Mouse (Mus musculus) bone marrow, adult 2 months (tissue): ENCODE data around the gene Maml3. TPM values are rescaled to one million over a fixed set of nuclear protein-coding genes. Genes with fewer than 3 reads are reported as not detected.

Source experiments
- H3K27ac ChIP-seq: fragments of 200-500 bp; 2 replicates; pipeline ENCODE4 v1.5.1; 2012; ENCODE audit warnings: low read depth, mild to moderate bottlenecking, control low read depth, inconsistent platforms, low read length; ENCODE audit not compliant: control insufficient read depth, poor library complexity, insufficient read depth
- H3K4me1 ChIP-seq: fragments of 200-500 bp; 2 replicates; pipeline ENCODE4 v1.6.1; 2011; ENCODE audit warnings: low read length; ENCODE audit not compliant: control insufficient read depth, insufficient read depth
- H3K4me3 ChIP-seq: fragments of 200-500 bp; replicated peaks from 2 replicates; pipeline ENCODE3; 2011; ENCODE audit warnings: mild to moderate bottlenecking, low read depth, low read length, control low read depth; ENCODE audit not compliant: control insufficient read depth
- CTCF ChIP-seq: fragments of 200-500 bp; IDR thresholded peaks from 2 replicates; pipeline ENCODE4 v1.5.1; 2011; ENCODE audit warnings: low read length, control low read depth; ENCODE audit not compliant: control insufficient read depth, insufficient read depth
- POLR2A ChIP-seq: fragments of 200-500 bp; IDR thresholded peaks from 2 replicates; pipeline ENCODE4 v1.6.1; 2011; ENCODE audit warnings: low read depth, mild to moderate bottlenecking, control low read depth, low read length, borderline replicate concordance; ENCODE audit not compliant: control insufficient read depth
- WGBS: fragments of 180-500 bp; shearing (Covaris S2); methylation state at CpG from one replicate; pipeline ENCODE4 v1.1.7; 2018; 5-methylcytosine and 5-hydroxymethylcytosine counted together
- polyA plus RNA-seq: library from polyadenylated mRNA; stranded (reverse); fragments of >200 nt; gene quantifications from 2 replicates; pipeline ENCODE4 v1.2.4, GENCODE M21; 2011; ENCODE audit warnings: low replicate concordance; ENCODE audit not compliant: missing spikeins, insufficient read depth, insufficient read length

Gene Maml3
- polyA plus RNA-seq, 1 experiment = 4.9 TPM

GRCm38 (mm10) chr3:51878577-51878976 is 226.3 kb downstream of the Maml3 start:
- Histone ChIP-seq H3K4me1 (peaks cover 2% of the 10 kb centered on the region; the same call in 1 of the 2 replicates), H3K27ac (no peak overlapping the region), H3K4me3 (no peak overlapping the region)
- TF ChIP-seq POLR2A = no peak
- TF ChIP-seq CTCF = no peak
- 70% methylated on average over 9 of the region's 9 CpGs for WGBS

- H3K4me3 ChIP-seq = no peak overlapping the region
- 59% methylated on average over 9 of the region's 9 CpGs for WGBS
- no peak for TF ChIP-seq CTCF
- TF ChIP-seq POLR2A = no peak
These were observed 228.1 kb downstream of the Maml3 start for GRCm38 (mm10) chr3:51876729-51877128.

GRCm38 (mm10) chr3:51875629-51876028 is 229.2 kb downstream of the Maml3 start:
- TF ChIP-seq CTCF (no peak), POLR2A (no peak)
- Histone ChIP-seq H3K27ac (no peak overlapping the region), H3K4me1 (no peaks in the 10 kb centered on the region; the same call in 1 of the 2 replicates), H3K4me3 (no peak overlapping the region)
- 75% methylated on average over 4 of the region's 4 CpGs for WGBS

More at GRCm38 (mm10) chr3:51876729-51877128, 228.1 kb downstream of the Maml3 start:
- Histone ChIP-seq H3K27ac (no peak overlapping the region), H3K4me1 (peaks cover 2% of the 10 kb centered on the region; the same call in 1 of the 2 replicates)

GRCm38 (mm10) chr3:51874252-51874651 is 230.6 kb downstream of the Maml3 start:
- Histone ChIP-seq H3K4me3 (no peak overlapping the region), H3K4me1 (no peaks in the 10 kb centered on the region; the same call in 1 of the 2 replicates), H3K27ac (no peak overlapping the region)
- 80% methylated on average over 3 of the region's 3 CpGs for WGBS
- TF ChIP-seq POLR2A (no peak), CTCF (no peak)

- WGBS = 78% methylated on average over 4 of the region's 4 CpGs
- TF ChIP-seq CTCF (no peak), POLR2A (no peak)
- Histone ChIP-seq H3K4me3 (no peak overlapping the region), H3K4me1 (no peaks in the 10 kb centered on the region; the same call in 1 of the 2 replicates), H3K27ac (no peak overlapping the region)
These were observed 232.1 kb downstream of the Maml3 start for GRCm38 (mm10) chr3:51872771-51873170.

GRCm38 (mm10) chr3:51871346-51871745 is 233.5 kb downstream of the Maml3 start:
- H3K4me3 ChIP-seq = no peak overlapping the region
- 80% methylated on average over 4 of the region's 4 CpGs for WGBS
- H3K4me1 ChIP-seq = no peaks in the 10 kb centered on the region
- no peak overlapping the region for H3K27ac ChIP-seq
- TF ChIP-seq CTCF = no peak
- TF ChIP-seq POLR2A = no peak

GRCm38 (mm10) chr3:51869980-51870379 is 234.9 kb downstream of the Maml3 start:
- Histone ChIP-seq H3K4me3 (no peak overlapping the region), H3K4me1 (no peaks in the 10 kb centered on the region), H3K27ac (no peak overlapping the region)
- TF ChIP-seq POLR2A = no peak
- no peak for TF ChIP-seq CTCF
- 81% methylated on average over 6 of the region's 6 CpGs for WGBS

- Histone ChIP-seq H3K27ac (no peak overlapping the region), H3K4me1 (no peaks in the 10 kb centered on the region), H3K4me3 (no peak overlapping the region)
- no peak for TF ChIP-seq POLR2A
- no peak for TF ChIP-seq CTCF
- WGBS = 61% methylated on average over 5 of the region's 5 CpGs
These were observed 236.0 kb downstream of the Maml3 start for GRCm38 (mm10) chr3:51868857-51869256.

GRCm38 (mm10) chr3:51866446-51866845 is 238.4 kb downstream of the Maml3 start:
- TF ChIP-seq POLR2A (no peak), CTCF (no peak)
- WGBS = 80% methylated on average over 5 of the region's 5 CpGs
- Histone ChIP-seq H3K27ac (no peak overlapping the region), H3K4me1 (no peaks in the 10 kb centered on the region), H3K4me3 (no peak overlapping the region)
